Mouse (Mus musculus): ENCODE results near the gene Rnaseh2a. TPM values are rescaled to one million over a fixed set of nuclear protein-coding genes. Genes with fewer than 3 reads are reported as not detected.

Rnaseh2a gene
- 47.9 and 51.3 TPM in 2 replicates for polyA plus RNA-seq (2015; fragmentation: Nextera tagmentation; extraction: Ambion mirVana)

DNA sequence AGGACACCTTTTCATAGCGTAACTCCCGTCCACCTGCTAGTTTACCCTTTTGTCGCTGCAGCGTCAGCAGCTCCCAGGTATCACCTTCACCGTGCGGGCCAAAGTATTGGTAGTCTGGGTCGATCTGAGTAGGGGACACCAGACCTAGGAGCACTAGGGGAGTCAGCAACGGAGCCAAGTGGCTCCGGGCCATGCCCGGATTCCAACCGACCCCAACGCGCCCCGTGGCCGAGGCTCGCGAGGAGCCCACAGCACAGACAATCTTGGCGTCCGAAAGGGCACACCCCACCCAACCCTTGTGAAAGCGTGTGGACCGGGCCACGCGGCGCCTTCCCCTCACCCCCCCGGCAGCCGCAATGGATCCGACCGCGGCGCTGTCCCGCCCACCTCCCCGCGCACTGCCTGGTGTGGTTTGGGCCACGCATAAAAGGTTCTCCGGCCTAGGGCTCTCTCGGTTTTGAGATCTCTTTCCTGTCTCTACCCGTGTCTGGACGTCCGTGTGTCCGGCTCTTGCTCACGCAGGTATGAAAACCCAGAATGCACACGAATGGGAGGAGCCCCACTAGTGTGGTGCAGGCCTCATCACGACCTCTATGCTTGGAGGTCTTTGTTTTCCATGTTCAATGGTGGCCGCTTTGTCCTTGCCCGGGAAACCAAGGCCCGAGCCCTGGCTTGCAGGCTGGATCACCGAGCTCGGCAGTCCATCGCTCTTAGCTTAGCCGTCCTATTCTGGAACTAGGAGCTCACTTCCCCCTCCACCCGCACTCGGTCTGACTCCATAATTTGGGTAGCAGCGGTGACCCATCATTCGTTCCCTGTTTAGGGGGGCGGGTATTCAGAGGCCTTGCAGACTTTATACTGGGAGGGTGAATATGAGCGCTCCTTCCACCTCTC, at the start of gene Rnaseh2a, which contains the start of the genes Gm49661 and Prdx2:
Gene Rnaseh2a (minus strand): TSS at position 527 of the 894 bp plus-strand sequence.
Gene Gm49661 (minus strand): TSS at position 193 of the 894 bp plus-strand sequence.
Gene Prdx2 (plus strand): TSS at position 347 of the 894 bp plus-strand sequence.
- peak; percentile 59 for ATAC-seq
- WGBS: under 1% methylated on average over 56 of the region's 56 CpGs
- Histone ChIP-seq H3K27me3 (ENCODE audit: control insufficient read depth, insufficient read depth, low read depth, low read length) (no peaks in the 10 kb centered on the region), H3K4me1 (ENCODE audit: control insufficient read depth, insufficient read depth, low read length) (peaks cover 26% of the 10 kb centered on the region), H3K27ac (ENCODE audit: low read length) (peak within 1 kb of the TSS; percentile 93), H3K4me3 (ENCODE audit: low read depth, low read length) (peak within 1 kb of the TSS; percentile 82), H3K36me3 (ENCODE audit: control insufficient read depth, insufficient read depth, low read length) (peaks cover 14% of the 10 kb centered on the region), H3K9me3 (replicated peaks; ENCODE audit: control insufficient read depth, low read length, poor library complexity, severe bottlenecking) (no peaks in the 10 kb centered on the region), H3K4me2 (ENCODE audit: low read length) (peak within 1 kb of the TSS; percentile 97), H3K9ac (ENCODE audit: low read depth, low read length) (peak within 1 kb of the TSS; percentile 96)

DNA sequence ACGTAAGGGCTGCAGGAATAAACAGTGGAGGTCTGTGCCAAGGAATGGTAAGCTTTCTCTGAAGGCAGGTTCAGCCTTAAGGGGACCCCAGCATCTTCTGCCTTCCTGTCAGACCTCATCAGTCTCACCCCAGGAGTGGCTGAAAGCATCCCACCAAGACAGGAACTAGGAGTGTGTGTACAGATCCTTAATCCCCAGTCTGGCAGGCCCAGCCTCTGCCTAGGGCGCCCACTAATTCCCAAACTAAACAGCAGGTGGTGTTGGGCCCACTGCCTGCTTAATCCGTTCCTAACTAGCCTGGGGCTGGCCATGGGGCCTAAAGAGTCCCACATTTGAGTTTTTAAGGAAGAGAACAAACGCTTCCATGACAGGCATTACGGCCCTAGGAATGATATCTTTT, 47.6 kb upstream of the Rnaseh2a start:
- Histone ChIP-seq H3K27me3 (ENCODE audit: control insufficient read depth, insufficient read depth, low read depth, low read length) (peaks cover 11% of the 10 kb centered on the region), H3K27ac (ENCODE audit: low read length) (no peak overlapping the region), H3K36me3 (ENCODE audit: control insufficient read depth, insufficient read depth, low read length) (peaks cover 11% of the 10 kb centered on the region), H3K9me3 (replicated peaks; ENCODE audit: control insufficient read depth, low read length, poor library complexity, severe bottlenecking) (no peaks in the 10 kb centered on the region), H3K4me2 (ENCODE audit: low read length) (no peak overlapping the region), H3K4me3 (ENCODE audit: low read depth, low read length) (no peak overlapping the region), H3K9ac (ENCODE audit: low read depth, low read length) (no peak overlapping the region), H3K4me1 (ENCODE audit: control insufficient read depth, insufficient read depth, low read length) (no peaks in the 10 kb centered on the region)
- ATAC-seq: no peak
- 14% methylated on average over 5 of the region's 5 CpGs for WGBS

DNA sequence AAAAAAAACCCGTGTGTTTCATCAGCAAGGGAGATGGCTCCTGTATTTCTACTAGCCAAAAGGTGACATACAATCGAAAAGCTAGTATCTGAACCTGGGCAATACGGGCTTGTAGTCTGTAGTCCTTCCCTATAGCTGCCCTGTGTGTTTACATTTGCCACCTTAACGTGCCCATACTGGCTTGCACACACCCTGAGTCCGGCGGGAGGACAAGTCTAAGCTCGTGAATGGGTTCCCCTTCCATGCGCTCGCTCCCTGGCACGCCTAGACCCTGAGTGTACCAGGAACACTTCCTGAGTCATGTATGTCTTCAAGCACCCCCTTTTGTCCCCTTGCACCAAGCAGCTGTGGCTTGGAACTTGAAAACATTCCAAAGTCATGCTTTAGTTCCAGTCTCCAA, 47.2 kb upstream of the Rnaseh2a start:
- Histone ChIP-seq H3K9ac (ENCODE audit: low read depth, low read length) (no peak overlapping the region), H3K4me2 (ENCODE audit: low read length) (no peak overlapping the region), H3K4me3 (ENCODE audit: low read depth, low read length) (no peak overlapping the region), H3K27ac (ENCODE audit: low read length) (no peak overlapping the region), H3K9me3 (replicated peaks; ENCODE audit: control insufficient read depth, low read length, poor library complexity, severe bottlenecking) (no peaks in the 10 kb centered on the region), H3K36me3 (ENCODE audit: control insufficient read depth, insufficient read depth, low read length) (peaks cover 11% of the 10 kb centered on the region), H3K27me3 (ENCODE audit: control insufficient read depth, insufficient read depth, low read depth, low read length) (peaks cover 12% of the 10 kb centered on the region), H3K4me1 (ENCODE audit: control insufficient read depth, insufficient read depth, low read length) (no peaks in the 10 kb centered on the region)
- ATAC-seq: no peak
- WGBS: 65% methylated on average over 10 of the region's 10 CpGs

DNA sequence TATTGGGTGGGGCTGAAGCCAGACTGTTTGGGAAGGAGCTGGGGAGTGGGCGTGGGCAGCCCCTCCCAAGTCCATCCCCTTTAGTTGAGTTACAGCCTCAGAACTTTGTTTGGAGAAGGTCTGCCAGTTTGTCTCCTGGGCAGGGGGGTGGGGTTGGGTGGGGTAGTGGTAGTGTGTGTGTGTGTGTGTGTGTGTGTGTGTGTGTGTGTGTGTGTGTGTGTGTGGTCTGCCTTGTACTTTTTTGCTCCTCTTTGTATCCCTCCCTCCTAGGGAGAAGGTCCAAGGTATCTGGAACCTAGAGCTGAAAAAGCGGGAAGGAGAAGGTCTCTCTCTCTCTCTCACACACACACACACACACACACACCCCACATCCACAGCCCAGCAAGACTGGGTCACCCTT, 44.9 kb upstream of the Rnaseh2a start, which contains the start of gene Best2:
Gene Best2 (minus strand): TSS at position 101 of the 400 bp plus-strand sequence.
- no peak for ATAC-seq
- Histone ChIP-seq H3K27ac (ENCODE audit: low read length) (no peak within 1 kb of the TSS), H3K9me3 (replicated peaks; ENCODE audit: control insufficient read depth, low read length, poor library complexity, severe bottlenecking) (no peaks in the 10 kb centered on the region), H3K4me3 (ENCODE audit: low read depth, low read length) (peak within 1 kb of the TSS; percentile 40), H3K4me2 (ENCODE audit: low read length) (peak within 1 kb of the TSS; percentile 83), H3K27me3 (ENCODE audit: control insufficient read depth, insufficient read depth, low read depth, low read length) (peaks cover 23% of the 10 kb centered on the region), H3K36me3 (ENCODE audit: control insufficient read depth, insufficient read depth, low read length) (peaks cover 9% of the 10 kb centered on the region), H3K9ac (ENCODE audit: low read depth, low read length) (peak within 1 kb of the TSS; percentile 66), H3K4me1 (ENCODE audit: control insufficient read depth, insufficient read depth, low read length) (no peaks in the 10 kb centered on the region)
- WGBS: 61% methylated on average over 2 of the region's 2 CpGs

DNA sequence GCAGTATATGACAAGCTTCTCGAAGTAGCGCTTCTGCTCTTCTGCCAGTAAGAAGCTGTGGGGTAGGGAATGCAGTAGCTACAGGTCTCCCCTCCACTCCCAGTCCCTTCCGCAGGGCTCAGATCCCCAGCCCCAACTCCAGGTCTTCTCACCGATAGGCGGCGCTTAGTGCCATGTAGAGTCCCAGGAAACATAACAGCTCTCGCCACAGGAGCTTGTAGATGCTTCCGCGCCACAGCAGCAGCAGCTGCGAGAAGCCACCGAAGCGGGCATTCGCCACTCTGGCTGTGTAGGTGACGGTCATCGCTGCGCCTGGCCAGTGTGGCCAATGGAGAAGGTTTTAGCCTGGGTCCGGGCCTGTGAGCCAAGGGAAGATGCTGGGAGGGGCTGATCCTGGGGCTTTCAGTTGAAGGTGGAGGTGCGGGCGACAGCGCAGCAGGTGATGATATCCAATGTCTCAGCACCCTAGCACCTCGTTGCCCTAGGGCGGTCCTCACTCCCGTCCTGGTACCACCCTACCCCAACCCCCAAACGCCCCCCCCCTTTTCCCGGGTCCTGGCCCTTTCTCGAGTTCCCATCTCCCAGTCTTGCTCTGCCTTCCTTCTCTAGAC, 43.8 kb upstream of the Rnaseh2a start:
- Histone ChIP-seq H3K4me3 (ENCODE audit: low read depth, low read length) (peak overlapping the region; percentile 40), H3K27ac (ENCODE audit: low read length) (no peak overlapping the region), H3K4me2 (ENCODE audit: low read length) (peak overlapping the region; percentile 83), H3K9me3 (replicated peaks; ENCODE audit: control insufficient read depth, low read length, poor library complexity, severe bottlenecking) (no peaks in the 10 kb centered on the region), H3K4me1 (ENCODE audit: control insufficient read depth, insufficient read depth, low read length) (no peaks in the 10 kb centered on the region), H3K36me3 (ENCODE audit: control insufficient read depth, insufficient read depth, low read length) (peaks cover 6% of the 10 kb centered on the region), H3K9ac (ENCODE audit: low read depth, low read length) (peak overlapping the region; percentile 66), H3K27me3 (ENCODE audit: control insufficient read depth, insufficient read depth, low read depth, low read length) (peaks cover 27% of the 10 kb centered on the region)
- WGBS: 5% methylated on average over 26 of the region's 26 CpGs
- peak; percentile 52 for ATAC-seq

DNA sequence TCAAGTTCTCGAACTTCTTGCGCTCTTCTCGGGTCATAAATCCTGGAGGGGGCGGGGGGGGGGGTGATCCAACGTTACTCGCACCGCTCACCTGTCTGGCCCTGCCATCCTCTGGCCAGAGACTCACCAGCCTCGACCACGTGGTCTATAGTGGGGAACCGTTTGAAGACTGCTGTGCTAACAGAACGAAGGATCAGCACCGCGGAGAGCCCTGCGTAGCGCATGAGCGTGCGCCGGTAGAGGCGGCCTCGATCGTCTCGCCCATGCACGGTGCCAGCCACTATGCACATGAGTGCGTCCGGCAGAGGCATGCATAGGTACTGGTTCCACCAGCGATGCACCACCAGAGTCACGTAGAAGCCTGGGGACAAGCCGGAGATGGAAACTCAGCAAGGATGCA, 41.7 kb upstream of the Rnaseh2a start:
- no peaks in the 10 kb centered on the region for H3K9me3 ChIP-seq (replicated peaks; ENCODE audit: control insufficient read depth, low read length, poor library complexity, severe bottlenecking)
- no peak overlapping the region for H3K9ac ChIP-seq (ENCODE audit: low read depth, low read length)
- H3K27me3 ChIP-seq (ENCODE audit: control insufficient read depth, insufficient read depth, low read depth, low read length): peaks cover 36% of the 10 kb centered on the region
- no peaks in the 10 kb centered on the region for H3K36me3 ChIP-seq (ENCODE audit: control insufficient read depth, insufficient read depth, low read length)
- no peak overlapping the region for H3K4me3 ChIP-seq (ENCODE audit: low read depth, low read length)
- no peak overlapping the region for H3K27ac ChIP-seq (ENCODE audit: low read length)
- no peak for ATAC-seq
- WGBS: 18% methylated on average over 28 of the region's 28 CpGs
- no peaks in the 10 kb centered on the region for H3K4me1 ChIP-seq (ENCODE audit: control insufficient read depth, insufficient read depth, low read length)
- H3K4me2 ChIP-seq (ENCODE audit: low read length): no peak overlapping the region

DNA sequence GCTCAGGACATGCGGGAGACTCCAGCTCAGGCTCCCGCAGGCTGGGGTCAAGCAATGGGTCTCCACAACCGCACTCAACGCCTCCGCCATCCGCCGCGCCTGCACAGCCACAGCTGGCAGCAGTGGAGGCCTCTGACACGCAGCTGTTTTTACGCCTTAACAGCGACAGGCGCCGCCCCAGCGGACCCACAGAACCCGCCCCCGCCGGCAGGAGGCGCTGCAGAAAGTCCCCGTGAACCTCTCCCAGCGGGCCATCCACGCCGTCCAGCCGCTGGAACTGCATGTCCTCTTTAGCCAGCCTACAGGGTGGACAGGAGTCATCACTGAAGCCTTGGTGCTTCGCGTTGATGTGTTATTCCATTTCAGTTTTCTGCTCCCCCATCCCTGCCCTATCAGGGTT, 38.1 kb upstream of the Rnaseh2a start:
- peaks cover 28% of the 10 kb centered on the region for H3K27me3 ChIP-seq (ENCODE audit: control insufficient read depth, insufficient read depth, low read depth, low read length)
- H3K4me3 ChIP-seq (ENCODE audit: low read depth, low read length): no peak overlapping the region
- H3K9me3 ChIP-seq (replicated peaks; ENCODE audit: control insufficient read depth, low read length, poor library complexity, severe bottlenecking): no peaks in the 10 kb centered on the region
- no peak overlapping the region for H3K27ac ChIP-seq (ENCODE audit: low read length)
- peaks cover 2% of the 10 kb centered on the region; the same call in 1 of the 2 replicates for H3K36me3 ChIP-seq (ENCODE audit: control insufficient read depth, insufficient read depth, low read length)
- H3K4me2 ChIP-seq (ENCODE audit: low read length): no peak overlapping the region
- no peak for ATAC-seq
- no peak overlapping the region for H3K9ac ChIP-seq (ENCODE audit: low read depth, low read length)
- 17% methylated on average over 25 of the region's 25 CpGs for WGBS
- no peaks in the 10 kb centered on the region for H3K4me1 ChIP-seq (ENCODE audit: control insufficient read depth, insufficient read depth, low read length)

DNA sequence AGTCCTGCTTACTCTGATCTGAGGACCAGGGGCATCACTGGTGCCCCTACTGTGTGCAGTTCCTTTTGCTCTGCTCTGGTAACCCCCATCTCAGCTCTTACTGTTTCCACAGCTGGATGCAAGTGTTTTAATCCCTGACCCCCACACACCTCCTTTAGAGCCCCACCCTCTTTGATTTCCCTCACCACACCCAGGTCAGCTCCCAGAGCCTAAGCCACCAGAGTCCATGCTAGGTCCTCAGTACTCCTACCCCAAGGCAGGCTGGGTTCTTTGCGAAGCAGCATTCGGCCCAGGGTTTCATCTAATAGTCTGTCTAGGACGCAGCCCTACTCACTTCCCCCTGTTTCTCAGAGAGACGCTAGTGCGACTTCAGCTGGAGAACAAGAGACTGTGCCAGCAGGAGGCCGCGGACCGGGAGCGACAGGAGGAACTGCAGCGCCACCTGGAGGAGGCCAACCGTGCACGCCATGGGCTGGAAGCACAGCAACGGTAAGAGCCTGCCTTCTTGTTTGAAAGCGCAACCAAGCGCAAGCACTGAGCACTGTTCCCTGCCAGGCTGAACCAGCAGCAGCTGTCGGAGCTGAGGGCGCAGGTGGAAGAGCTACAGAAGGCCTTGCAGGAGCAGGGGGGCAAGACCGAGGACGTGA, 28.2 kb upstream of the Rnaseh2a start:
- 1% methylated on average over 19 of the region's 19 CpGs for WGBS
- H3K4me3 ChIP-seq (ENCODE audit: low read depth, low read length): no peak overlapping the region
- peaks cover 5% of the 10 kb centered on the region; the same call in 1 of the 2 replicates for H3K4me1 ChIP-seq (ENCODE audit: control insufficient read depth, insufficient read depth, low read length)
- H3K27ac ChIP-seq (ENCODE audit: low read length): no peak overlapping the region
- H3K36me3 ChIP-seq (ENCODE audit: control insufficient read depth, insufficient read depth, low read length): peaks cover 8% of the 10 kb centered on the region
- peak overlapping the region; percentile 21 for H3K4me2 ChIP-seq (ENCODE audit: low read length)
- peak; percentile 52; the same call in 1 of the 2 replicates for ATAC-seq
- peaks cover 3% of the 10 kb centered on the region; the same call in 1 of the 2 replicates for H3K27me3 ChIP-seq (ENCODE audit: control insufficient read depth, insufficient read depth, low read depth, low read length)
- no peaks in the 10 kb centered on the region for H3K9me3 ChIP-seq (replicated peaks; ENCODE audit: control insufficient read depth, low read length, poor library complexity, severe bottlenecking)
- peak overlapping the region; percentile 41; the same call in 1 of the 2 replicates for H3K9ac ChIP-seq (ENCODE audit: low read depth, low read length)

All from midbrain, embryonic 16.5 days (tissue).